In the genomic region with DNA sequence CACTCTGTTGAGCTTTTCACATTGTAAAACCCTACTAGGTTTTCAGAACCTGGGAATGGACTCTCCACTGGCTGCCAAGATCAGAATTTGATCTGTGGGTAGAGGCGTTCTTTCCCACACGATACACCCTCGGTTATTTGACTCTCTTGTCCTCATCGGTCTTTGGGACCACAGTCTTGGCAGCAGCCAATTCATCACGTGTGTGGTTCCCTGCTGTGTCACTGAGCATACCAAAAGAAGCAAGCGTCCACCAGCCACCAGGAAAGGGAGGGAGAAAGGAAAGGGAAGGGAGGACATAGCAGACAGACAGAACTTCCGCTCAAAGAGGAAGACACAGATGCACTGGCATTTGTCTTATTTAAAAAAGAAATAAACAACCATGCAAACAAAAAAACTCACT, we compare ENCODE assay signal across 24 mouse cellular contexts.
DNase-seq lines count a peak whose midpoint lies in the region; ATAC-seq and TF ChIP-seq lines count a peak whose summit lies in the region.
"Had no signal": no experiment of that assay in that cellular context is flagged by ENCODE, and none has a peak within 500 bp of the region (broad histone marks: within the 10 kb centered on the region; RNA-seq: fewer than 3 reads in every experiment).

No protein-coding gene starts in this region.

- H3K27ac ChIP-seq in hindbrain, embryonic 10.5 days = 0 out of 2 replicates have a peak overlapping the region, but pooled peaks have one; percentile 37
- H3K27ac ChIP-seq in hindbrain, embryonic 11.5 days (ENCODE audit: low read depth, low read length) = no peak overlapping the region
- no peak overlapping the region for H3K27ac ChIP-seq in ES-E14 (ENCODE audit: insufficient read depth, low read depth, low read length, poor library complexity, severe bottlenecking)
- H3K27ac ChIP-seq in heart, embryonic 10.5 days = no peak overlapping the region
- H3K27ac ChIP-seq: forebrain, embryonic 13.5 days; heart, adult 2 months; hindbrain, embryonic 14.5 days had no signal

- no peak for DNase-seq in hindbrain, embryonic 10.5 days (ENCODE audit: low spot score)
- DNase-seq in hindbrain, embryonic 11.5 days (ENCODE audit: low spot score) = no peak
- DNase-seq in ES-E14 (ENCODE audit: low read depth, low spot score) = peak; percentile 20
- peak; percentile 2 for DNase-seq in lung, postnatal 25 days (ENCODE audit: low spot score)
- DNase-seq in heart, embryonic 10.5 days (ENCODE audit: low spot score) = no peak
- no peak for DNase-seq in B cell, adult 2 months
- DNase-seq: adrenal gland, postnatal 10 days; cerebellum, adult 2 months; cerebellum, postnatal 25 days; heart, adult 2 months; kidney, adult 18-20 months; layer of hippocampus, adult 9-11 months; liver, postnatal 0 days; midbrain, embryonic 14.5 days; right cerebral cortex, postnatal 14 days; spleen, adult 18-20 months had no signal

- H3K79me3 ChIP-seq in C2C12 (ENCODE audit: low read depth) = no peaks in the 10 kb centered on the region

- H3ac ChIP-seq in C2C12 (ENCODE audit: control insufficient read depth, insufficient read length, low read depth) = no peak overlapping the region

- H3K4me2 ChIP-seq in hindbrain, embryonic 11.5 days (replicated peaks; ENCODE audit: low read depth, low read length) = no peak overlapping the region
- H3K4me2 ChIP-seq: forebrain, embryonic 13.5 days; hindbrain, embryonic 14.5 days; liver, embryonic 11.5 days had no signal

- no peak overlapping the region for H3K9ac ChIP-seq in hindbrain, embryonic 11.5 days (ENCODE audit: low read depth, low read length)
- no peak overlapping the region for H3K9ac ChIP-seq in ES-E14 (ENCODE audit: insufficient read depth, low read depth, low read length, poor library complexity, severe bottlenecking)
- H3K9ac ChIP-seq: forebrain, embryonic 13.5 days; hindbrain, embryonic 14.5 days; liver, postnatal 0 days had no signal

- in situ Hi-C loops in ES-E14 (cut with MboI; ENCODE audit: low sequenced_read_pairs in 2 of 2, unreplicated experiment in 2 of 2) = no loop called here

- H3K36me3 ChIP-seq in hindbrain, embryonic 10.5 days = peaks cover 7% of the 10 kb centered on the region; the same call in 1 of the 2 replicates
- H3K36me3 ChIP-seq in hindbrain, embryonic 11.5 days (ENCODE audit: control insufficient read depth, insufficient read depth, low read length) = no peaks in the 10 kb centered on the region
- H3K36me3 ChIP-seq in C2C12 (ENCODE audit: control insufficient read depth, insufficient read depth) (no peaks in the 10 kb centered on the region), ES-E14 (ENCODE audit: control insufficient read depth, insufficient read depth, low read length, poor library complexity, severe bottlenecking) (no peaks in the 10 kb centered on the region)
- H3K36me3 ChIP-seq in heart, embryonic 10.5 days = no peaks in the 10 kb centered on the region

- no peak overlapping the region for H3K4me3 ChIP-seq in hindbrain, embryonic 10.5 days
- no peak overlapping the region for H3K4me3 ChIP-seq in hindbrain, embryonic 11.5 days (ENCODE audit: low read depth, low read length)
- H3K4me3 ChIP-seq in C2C12 (ENCODE audit: insufficient read depth, poor library complexity, severe bottlenecking) = no peak overlapping the region
- H3K4me3 ChIP-seq in ES-E14 (ENCODE audit: insufficient read depth in 1 of 2, low read depth in 1 of 2, low read length in 2 of 2, poor library complexity in 1 of 2, severe bottlenecking in 1 of 2) = no peak overlapping the region
- no peak overlapping the region for H3K4me3 ChIP-seq in heart, embryonic 10.5 days
- H3K4me3 ChIP-seq: forebrain, embryonic 13.5 days; heart, adult 2 months; megakaryocyte, embryonic 14.5 days had no signal

- TF ChIP-seq CTCF in C2C12 (IDR thresholded peaks at IDR 0.05; ENCODE audit: control insufficient read depth, insufficient read depth, insufficient read length) = no peak

- H3K27me3 ChIP-seq in hindbrain, embryonic 10.5 days (ENCODE audit: insufficient read depth, poor library complexity, severe bottlenecking) = peaks cover 12% of the 10 kb centered on the region
- no peaks in the 10 kb centered on the region for H3K27me3 ChIP-seq in hindbrain, embryonic 11.5 days (ENCODE audit: control insufficient read depth, insufficient read depth, low read length)
- no peaks in the 10 kb centered on the region for H3K27me3 ChIP-seq in C2C12 (ENCODE audit: control insufficient read depth, insufficient read depth, insufficient read length)
- no peaks in the 10 kb centered on the region for H3K27me3 ChIP-seq in heart, embryonic 10.5 days (ENCODE audit: insufficient read depth, poor library complexity, severe bottlenecking)
- H3K27me3 ChIP-seq: megakaryocyte, embryonic 14.5 days; Patski had no signal

- no peaks in the 10 kb centered on the region for H3K79me2 ChIP-seq in C2C12 (ENCODE audit: control insufficient read depth, insufficient read depth)

- no peaks in the 10 kb centered on the region for H3K9me3 ChIP-seq in hindbrain, embryonic 10.5 days
- H3K9me3 ChIP-seq in hindbrain, embryonic 11.5 days (ENCODE audit: control insufficient read depth, low read length) = no peaks in the 10 kb centered on the region
- no peaks in the 10 kb centered on the region for H3K9me3 ChIP-seq in ES-E14 (ENCODE audit: control insufficient read depth, insufficient read depth, low read depth, low read length)
- no peaks in the 10 kb centered on the region for H3K9me3 ChIP-seq in heart, embryonic 10.5 days
- H3K9me3 ChIP-seq: forebrain, embryonic 13.5 days; megakaryocyte, embryonic 14.5 days had no signal

- peaks cover 5% of the 10 kb centered on the region; the same call in 1 of the 2 replicates for H3K4me1 ChIP-seq in hindbrain, embryonic 10.5 days (replicated peaks)
- no peaks in the 10 kb centered on the region for H3K4me1 ChIP-seq in hindbrain, embryonic 11.5 days (replicated peaks; ENCODE audit: control insufficient read depth, insufficient read depth, low read length)
- peaks cover 0 to 4% of the 10 kb centered on the region in 2 experiments; a peak in 1 of 4 replicates for H3K4me1 ChIP-seq in ES-E14 (ENCODE audit: control insufficient read depth in 2 of 2, insufficient read depth in 2 of 2, low read length in 2 of 2, poor library complexity in 1 of 2)
- no peaks in the 10 kb centered on the region for H3K4me1 ChIP-seq in heart, embryonic 10.5 days
- H3K4me1 ChIP-seq: forebrain, embryonic 13.5 days; megakaryocyte, embryonic 14.5 days had no signal

- ATAC-seq in hindbrain, embryonic 11.5 days (ENCODE audit: low FRiP score) = no peak
- ATAC-seq: activated CD4-positive, CD25-positive, alpha-beta regulatory T cell, adult 4 months; forebrain, embryonic 13.5 days; inflammation-experienced regulatory T-cells, adult 6 months; liver, postnatal 0 days; Patski had no signal

- 29% methylated on average over 7 of the region's 7 CpGs for WGBS in hindbrain, embryonic 10.5 days
- WGBS in hindbrain, embryonic 11.5 days = 24% methylated on average over 7 of the region's 7 CpGs
- WGBS in heart, embryonic 10.5 days = 58% methylated on average over 7 of the region's 7 CpGs

TF ChIP-seq in C2C12, 6 proteins besides CTCF, POLR2A, EP300 and RAD21:
- no peak for TF ChIP-seq MYOD1 (IDR thresholded peaks at IDR 0.05; ENCODE audit: control insufficient read depth, insufficient read length, low read depth)
- peak; percentile 71 for TF ChIP-seq USF1 (IDR thresholded peaks at IDR 0.05; ENCODE audit: low read depth)
TF ChIP-seq in C2C12: peak in this region for 1.

TF ChIP-seq in ES-E14, 5 proteins besides CTCF, POLR2A, EP300 and RAD21:
- no peak for TF ChIP-seq ZNF384 (IDR thresholded peaks at IDR 0.05; ENCODE audit: low read depth, low read length)
- TF ChIP-seq MAFK (IDR thresholded peaks at IDR 0.05; ENCODE audit: insufficient read depth, low read depth, low read length) = no peak
- no peak for TF ChIP-seq HCFC1 (IDR thresholded peaks at IDR 0.05; ENCODE audit: borderline replicate concordance, insufficient read depth, low read length)
- TF ChIP-seq CHD2 (IDR thresholded peaks at IDR 0.05; ENCODE audit: low read depth, low read length) = no peak
- TF ChIP-seq ZC3H11A (IDR thresholded peaks at IDR 0.05; ENCODE audit: borderline replicate concordance, low read depth, low read length) = no peak

Comparison
In these comparisons a context has a peak if more than half of its experiments do, and no peak if none do; other contexts are left out.
1. DNase-seq: peak in ES-E14 (single experiment) and lung, postnatal 25 days (single experiment); none in hindbrain, embryonic 10.5 days (single experiment), hindbrain, embryonic 11.5 days (single experiment), heart, embryonic 10.5 days (single experiment) and B cell, adult 2 months (0 of 2).